ENCODE assay signal across 14 mouse cellular contexts in the genomic region with DNA sequence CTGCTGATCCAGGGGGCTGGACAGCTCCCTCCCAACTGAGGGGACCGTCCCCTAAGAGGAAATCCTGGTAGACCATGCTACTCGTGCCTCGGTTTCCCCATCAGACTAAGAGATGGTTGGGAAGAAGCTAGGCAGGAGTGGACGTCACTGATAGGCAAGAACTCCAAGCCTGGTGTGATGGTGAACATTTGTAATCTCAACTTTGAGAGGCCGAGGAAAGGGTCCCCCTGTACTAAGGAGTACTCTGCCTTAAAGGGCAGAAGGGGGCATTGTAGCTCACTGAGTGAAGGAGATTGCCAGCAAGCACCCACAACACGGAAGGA. TPM values are rescaled to one million over a fixed set of nuclear protein-coding genes. Genes with fewer than 3 reads are reported as not detected.
DNase-seq lines count a peak whose midpoint lies in the region; ATAC-seq and TF ChIP-seq lines count a peak whose summit lies in the region.
"Had no signal": no experiment of that assay in that cellular context is flagged by ENCODE, and none has a peak within 500 bp of the region (broad histone marks: within the 10 kb centered on the region; RNA-seq: fewer than 3 reads in every experiment).

No protein-coding gene starts in this region.

- in situ Hi-C loops in CH12.LX (cut with MboI; ENCODE audit: low pct_ligation_motif_present, low pct_unique_long_range_greater_than_20kb, low sequenced_read_pairs), result loop anchor here (5.0 kb wide), 1 partner anchor 37 kb away; the partner anchor contains the start of gene Ercc1

- no peak overlapping the region for H3K4me2 ChIP-seq in hindbrain, embryonic 11.5 days (replicated peaks; ENCODE audit: low read depth, low read length)
- no peak overlapping the region for H3K4me2 ChIP-seq in CH12.LX (ENCODE audit: insufficient read depth, low read depth, poor library complexity, severe bottlenecking)
- peak overlapping the region; percentile 45; the same call in 1 of the 2 replicates for H3K4me2 ChIP-seq in embryonic facial prominence, embryonic 12.5 days (replicated peaks)

- H3K9ac ChIP-seq in hindbrain, embryonic 11.5 days (ENCODE audit: low read depth, low read length), result no peak overlapping the region
- H3K9ac ChIP-seq in CH12.LX (ENCODE audit: insufficient read depth, low read depth), result no peak overlapping the region
- H3K9ac ChIP-seq in embryonic facial prominence, embryonic 12.5 days, result no peak overlapping the region

- no peak for TF ChIP-seq EP300 in CH12.LX (IDR thresholded peaks at IDR 0.05; ENCODE audit: low read length)

- H3K36me3 ChIP-seq in hindbrain, embryonic 10.5 days, result no peaks in the 10 kb centered on the region
- no peaks in the 10 kb centered on the region for H3K36me3 ChIP-seq in hindbrain, embryonic 11.5 days (ENCODE audit: control insufficient read depth, insufficient read depth, low read length)
- H3K36me3 ChIP-seq in CH12.LX (replicated peaks in 1 of 2; ENCODE audit: control insufficient read depth in 1 of 2, insufficient read depth in 1 of 2, low read length in 1 of 2), result no peaks in the 10 kb centered on the region
- no peaks in the 10 kb centered on the region for H3K36me3 ChIP-seq in embryonic facial prominence, embryonic 12.5 days
- no peaks in the 10 kb centered on the region for H3K36me3 ChIP-seq in limb, embryonic 10.5 days

- TF ChIP-seq CTCF in CH12.LX (conservative IDR thresholded peaks at IDR 0.05 in 1 of 2, IDR thresholded peaks at IDR 0.05 in 1 of 2; ENCODE audit: low read depth in 2 of 2, low read length in 2 of 2), result peak in 1 of 2 experiments; percentile 31; a peak in 2 of 4 replicates

- peak; percentile 7 for TF ChIP-seq RAD21 in CH12.LX (IDR thresholded peaks at IDR 0.05; ENCODE audit: low read depth, low read length)

- H3K4me3 ChIP-seq in hindbrain, embryonic 10.5 days, result peak overlapping the region; percentile 48
- H3K4me3 ChIP-seq in hindbrain, embryonic 11.5 days (ENCODE audit: low read depth, low read length), result no peak overlapping the region
- no peak overlapping the region for H3K4me3 ChIP-seq in CH12.LX (replicated peaks in 1 of 3; ENCODE audit: low read depth in 2 of 3, low read length in 2 of 3, poor library complexity in 1 of 3)
- H3K4me3 ChIP-seq in embryonic facial prominence, embryonic 12.5 days, result peak overlapping the region; percentile 31
- H3K4me3 ChIP-seq in limb, embryonic 10.5 days, result peak overlapping the region; percentile 41

- H3K9me3 ChIP-seq in hindbrain, embryonic 10.5 days, result no peaks in the 10 kb centered on the region
- no peaks in the 10 kb centered on the region for H3K9me3 ChIP-seq in hindbrain, embryonic 11.5 days (ENCODE audit: control insufficient read depth, low read length)
- no peaks in the 10 kb centered on the region for H3K9me3 ChIP-seq in CH12.LX (replicated peaks; ENCODE audit: low read length)
- H3K9me3 ChIP-seq in embryonic facial prominence, embryonic 12.5 days, result no peaks in the 10 kb centered on the region
- H3K9me3 ChIP-seq in limb, embryonic 10.5 days (replicated peaks), result no peaks in the 10 kb centered on the region

- no peak for DNase-seq in hindbrain, embryonic 10.5 days (ENCODE audit: low spot score)
- DNase-seq in hindbrain, embryonic 11.5 days (ENCODE audit: low spot score), result no peak
- no peak for DNase-seq in CH12.LX (ENCODE audit: extremely low read depth)
- no peak for DNase-seq in limb, embryonic 10.5 days (ENCODE audit: low spot score)
- no peak for DNase-seq in frontal cortex, postnatal 10 days (ENCODE audit: low spot score in 2 of 2)
- no peak for DNase-seq in embryo, embryonic 11 days
- DNase-seq in spleen, adult 12 weeks (ENCODE audit: low spot score), result no peak
- DNase-seq: heart, postnatal 36 days had no signal

- dilution Hi-C loops in CH12.LX (cut with MboI; ENCODE audit: extremely low pct_ligation_motif_present, extremely low pct_unique_long_range_greater_than_20kb, low sequenced_read_pairs), result no loop called here

- 13% methylated on average over 6 of the region's 6 CpGs for WGBS in hindbrain, embryonic 10.5 days
- 15% methylated on average over 6 of the region's 6 CpGs for WGBS in hindbrain, embryonic 11.5 days
- WGBS in embryonic facial prominence, embryonic 12.5 days, result 9% methylated on average over 6 of the region's 6 CpGs
- 12% methylated on average over 6 of the region's 6 CpGs for WGBS in limb, embryonic 10.5 days

- ATAC-seq in hindbrain, embryonic 11.5 days (ENCODE audit: low FRiP score), result no peak
- ATAC-seq in embryonic facial prominence, embryonic 12.5 days (ENCODE audit: insufficient number of reproducible peaks, insufficient read depth, low FRiP score, low TSS enrichment), result no peak

- peaks cover 64% of the 10 kb centered on the region for H3K4me1 ChIP-seq in hindbrain, embryonic 10.5 days (replicated peaks)
- peaks cover 7% of the 10 kb centered on the region; the same call in 1 of the 2 replicates for H3K4me1 ChIP-seq in hindbrain, embryonic 11.5 days (replicated peaks; ENCODE audit: control insufficient read depth, insufficient read depth, low read length)
- H3K4me1 ChIP-seq in CH12.LX (ENCODE audit: control insufficient read depth in 1 of 2, insufficient read depth in 2 of 2), result peaks cover under 1 to 34% of the 10 kb centered on the region in 2 experiments; a peak in 3 of 4 replicates
- H3K4me1 ChIP-seq in embryonic facial prominence, embryonic 12.5 days, result peaks cover 26% of the 10 kb centered on the region
- peaks cover 56% of the 10 kb centered on the region for H3K4me1 ChIP-seq in limb, embryonic 10.5 days

- no peak for TF ChIP-seq POLR2A in CH12.LX (IDR thresholded peaks at IDR 0.05; ENCODE audit: low read depth, low read length)

- H3K27ac ChIP-seq in hindbrain, embryonic 10.5 days, result no peak overlapping the region
- no peak overlapping the region for H3K27ac ChIP-seq in hindbrain, embryonic 11.5 days (ENCODE audit: low read depth, low read length)
- H3K27ac ChIP-seq in CH12.LX (ENCODE audit: insufficient read depth, low read depth), result no peak overlapping the region
- no peak overlapping the region for H3K27ac ChIP-seq in embryonic facial prominence, embryonic 12.5 days
- H3K27ac ChIP-seq in limb, embryonic 10.5 days, result no peak overlapping the region

- no peaks in the 10 kb centered on the region for H3K79me2 ChIP-seq in CH12.LX (replicated peaks; ENCODE audit: control insufficient read depth, extremely low read depth, insufficient read depth, poor library complexity, severe bottlenecking)

- H3K27me3 ChIP-seq in hindbrain, embryonic 10.5 days (ENCODE audit: insufficient read depth, poor library complexity, severe bottlenecking), result peaks cover 73% of the 10 kb centered on the region
- H3K27me3 ChIP-seq in hindbrain, embryonic 11.5 days (ENCODE audit: control insufficient read depth, insufficient read depth, low read length), result peaks cover 61% of the 10 kb centered on the region
- peaks cover 68% of the 10 kb centered on the region for H3K27me3 ChIP-seq in CH12.LX (replicated peaks)
- H3K27me3 ChIP-seq in embryonic facial prominence, embryonic 12.5 days, result peaks cover 66% of the 10 kb centered on the region
- H3K27me3 ChIP-seq in limb, embryonic 10.5 days (ENCODE audit: low read depth, poor library complexity, severe bottlenecking), result peaks cover 72% of the 10 kb centered on the region

RNA-seq across cellular contexts. Expression of gene Fosb, which starts 4.5 kb away (rescaled TPM):
- not detected in 2 replicates for polyA plus RNA-seq in hindbrain, embryonic 10.5 days (2016; fragmentation: Nextera tagmentation; extraction: Ambion mirVana)
- polyA plus RNA-seq in hindbrain, embryonic 11.5 days (2014; fragmentation: Nextera tagmentation; extraction: Ambion mirVana), result not detected in 2 replicates
- 0.08 and 0.13 TPM in 2 replicates for total RNA-seq in CH12.LX (2012; rRNA removed)
- total RNA-seq in CH12.LX (2014; rRNA removed), result not detected in 2 replicates
- 0.27 and 0.56 TPM in 2 replicates for polyA plus RNA-seq in CH12.LX (2012; ENCODE audit: insufficient read length, low read depth)
- 0.05 TPM in 1 of 2 replicates, not detected in the other for polyA plus RNA-seq in embryonic facial prominence, embryonic 12.5 days (2016; fragmentation: Nextera tagmentation; extraction: Ambion mirVana)
- 0.04 and 0.11 TPM in 2 replicates for polyA plus RNA-seq in limb, embryonic 10.5 days (2016; fragmentation: Nextera tagmentation; extraction: Ambion mirVana)
- polyA plus RNA-seq: liver, embryonic 16.5 days had no signal

RNA-seq across cellular contexts. Expression of gene Rtn2, which starts 22.9 kb away (rescaled TPM):
- 37.3 and 67.8 TPM in 2 replicates for polyA plus RNA-seq in hindbrain, embryonic 10.5 days (2016; fragmentation: Nextera tagmentation; extraction: Ambion mirVana)
- polyA plus RNA-seq in hindbrain, embryonic 11.5 days (2014; fragmentation: Nextera tagmentation; extraction: Ambion mirVana), result 49.6 and 52.1 TPM in 2 replicates
- total RNA-seq in CH12.LX (2012; rRNA removed) (0.72 and 1.0 TPM in 2 replicates), CH12.LX (2014; rRNA removed) (0.43 and 0.56 TPM in 2 replicates)
- 0.76 and 0.80 TPM in 2 replicates for polyA plus RNA-seq in CH12.LX (2012; ENCODE audit: insufficient read length, low read depth)
- polyA plus RNA-seq in embryonic facial prominence, embryonic 12.5 days (2016; fragmentation: Nextera tagmentation; extraction: Ambion mirVana), result 17.9 and 21.4 TPM in 2 replicates
- 5.5 and 5.6 TPM in 2 replicates for polyA plus RNA-seq in limb, embryonic 10.5 days (2016; fragmentation: Nextera tagmentation; extraction: Ambion mirVana)
- total RNA-seq: neutrophil, adult 5-6 weeks had no signal

RNA-seq across cellular contexts. Expression of gene Ppm1n, which starts 25.5 kb away (rescaled TPM):
- polyA plus RNA-seq in hindbrain, embryonic 10.5 days (2016; fragmentation: Nextera tagmentation; extraction: Ambion mirVana), result 0.30 and 0.42 TPM in 2 replicates
- polyA plus RNA-seq in hindbrain, embryonic 11.5 days (2014; fragmentation: Nextera tagmentation; extraction: Ambion mirVana), result 0.18 TPM in 1 of 2 replicates, not detected in the other
- not detected in 2 replicates for total RNA-seq in CH12.LX (2012; rRNA removed)
- not detected in 2 replicates for total RNA-seq in CH12.LX (2014; rRNA removed)
- polyA plus RNA-seq in CH12.LX (2012; ENCODE audit: insufficient read length, low read depth), result not detected in 2 replicates
- 0.18 TPM in 1 of 2 replicates, not detected in the other for polyA plus RNA-seq in embryonic facial prominence, embryonic 12.5 days (2016; fragmentation: Nextera tagmentation; extraction: Ambion mirVana)
- polyA plus RNA-seq in limb, embryonic 10.5 days (2016; fragmentation: Nextera tagmentation; extraction: Ambion mirVana), result 0.16 and 0.39 TPM in 2 replicates
- total RNA-seq: adrenal gland, adult 18-20 months; heart, postnatal 36 days; layer of hippocampus, postnatal 25 days; MEL; neutrophil, adult 5-6 weeks had no signal

RNA-seq across cellular contexts. Expression of gene Vasp, which starts 33.8 kb away (rescaled TPM):
- 58.8 and 62.0 TPM in 2 replicates for polyA plus RNA-seq in hindbrain, embryonic 10.5 days (2016; fragmentation: Nextera tagmentation; extraction: Ambion mirVana)
- polyA plus RNA-seq in hindbrain, embryonic 11.5 days (2014; fragmentation: Nextera tagmentation; extraction: Ambion mirVana), result 29.2 and 50.2 TPM in 2 replicates
- 109 and 114 TPM in 2 replicates for total RNA-seq in CH12.LX (2012; rRNA removed)
- 122 and 125 TPM in 2 replicates for total RNA-seq in CH12.LX (2014; rRNA removed)
- polyA plus RNA-seq in CH12.LX (2012; ENCODE audit: insufficient read length, low read depth), result 191 and 240 TPM in 2 replicates
- polyA plus RNA-seq in embryonic facial prominence, embryonic 12.5 days (2016; fragmentation: Nextera tagmentation; extraction: Ambion mirVana), result 68.2 and 69.3 TPM in 2 replicates
- polyA plus RNA-seq in limb, embryonic 10.5 days (2016; fragmentation: Nextera tagmentation; extraction: Ambion mirVana), result 68.1 and 75.7 TPM in 2 replicates

RNA-seq across cellular contexts. Expression of gene Ercc1, which starts 39.2 kb away (rescaled TPM):
- polyA plus RNA-seq in hindbrain, embryonic 10.5 days (2016; fragmentation: Nextera tagmentation; extraction: Ambion mirVana), result 106 and 128 TPM in 2 replicates
- 108 and 112 TPM in 2 replicates for polyA plus RNA-seq in hindbrain, embryonic 11.5 days (2014; fragmentation: Nextera tagmentation; extraction: Ambion mirVana)
- 27.7 and 31.1 TPM in 2 replicates for total RNA-seq in CH12.LX (2012; rRNA removed)
- total RNA-seq in CH12.LX (2014; rRNA removed), result 25.3 and 26.9 TPM in 2 replicates
- polyA plus RNA-seq in CH12.LX (2012; ENCODE audit: insufficient read length, low read depth), result 28.2 and 29.8 TPM in 2 replicates
- 92.3 and 94.5 TPM in 2 replicates for polyA plus RNA-seq in embryonic facial prominence, embryonic 12.5 days (2016; fragmentation: Nextera tagmentation; extraction: Ambion mirVana)
- polyA plus RNA-seq in limb, embryonic 10.5 days (2016; fragmentation: Nextera tagmentation; extraction: Ambion mirVana), result 97.8 and 101 TPM in 2 replicates

Comparison
In these comparisons a context has a peak if more than half of its experiments do, and no peak if none do; other contexts are left out.
1. H3K4me3 ChIP-seq: peak in hindbrain, embryonic 10.5 days (single experiment), embryonic facial prominence, embryonic 12.5 days (single experiment) and limb, embryonic 10.5 days (single experiment); none in hindbrain, embryonic 11.5 days (single experiment) and CH12.LX (0 of 3).